Mouse (Mus musculus) thymus, adult 2 months (tissue): ENCODE results near the gene Nme7.

Source experiments
- CTCF ChIP-seq: fragments of 200-500 bp; IDR thresholded peaks from 2 replicates; pipeline ENCODE4 v1.5.1; 2012; ENCODE audit warnings: mild to moderate bottlenecking, control low read depth, low read length, moderate library complexity, borderline replicate concordance; ENCODE audit not compliant: control insufficient read depth, poor library complexity, insufficient read depth; ENCODE audit errors: extremely low read depth
- POLR2A ChIP-seq: fragments of 200-500 bp; IDR thresholded peaks from 2 replicates; pipeline ENCODE4 v1.6.1; 2012; ENCODE audit warnings: mild to moderate bottlenecking, low read length, control low read depth, moderate library complexity; ENCODE audit not compliant: control insufficient read depth, poor library complexity, insufficient read depth; ENCODE audit errors: extremely low read depth

- TF ChIP-seq POLR2A (no peak), CTCF (no peak)
Measured at GRCm38 (mm10) chr1:164432649-164433048, 128.7 kb downstream of the Nme7 start.
